16 mouse cellular contexts compared by ENCODE assay signal in the genomic region with DNA sequence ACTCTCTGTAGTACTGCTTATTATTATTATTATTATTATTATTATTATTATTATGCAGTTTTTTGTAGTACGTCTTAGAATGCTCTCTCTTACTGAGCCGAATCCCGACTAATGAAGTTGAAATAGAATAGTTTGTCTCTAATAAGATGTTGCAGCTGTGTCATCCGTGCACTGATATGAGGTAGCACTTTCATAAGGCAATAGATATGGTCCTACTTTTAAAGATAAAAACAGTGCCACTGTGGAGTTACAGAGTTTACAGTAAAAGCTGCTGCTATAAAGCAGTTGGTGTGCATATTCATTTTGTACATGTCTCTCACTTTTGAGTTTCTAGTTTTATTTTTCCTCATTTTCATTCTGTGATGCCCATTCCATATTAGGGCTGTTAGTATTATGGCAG.
"Had no signal": no experiment of that assay in that cellular context is flagged by ENCODE, and none has a peak within 500 bp of the region (broad histone marks: within the 10 kb centered on the region; RNA-seq: fewer than 3 reads in every experiment).

No protein-coding gene starts in this region.

- H3K36me3 ChIP-seq: neural tube, embryonic 13.5 days; neural tube, embryonic 15.5 days; stomach, embryonic 15.5 days had no signal

- DNase-seq: retina, postnatal 1 day; right cerebral cortex, adult 18-20 months; right cerebral cortex, postnatal 14 days; right cerebral cortex, postnatal 25 days; right cerebral cortex, postnatal 4 days; spleen, adult 18-20 months; thymus, adult 18-20 months; thymus, adult 2 months; thymus, postnatal 14 days; thymus, postnatal 25 days; thymus, postnatal 36 days; thymus, postnatal 4 days had no signal

- H3K9me3 ChIP-seq: neural tube, embryonic 13.5 days; neural tube, embryonic 15.5 days; stomach, embryonic 15.5 days had no signal

- H3K27ac ChIP-seq: neural tube, embryonic 13.5 days; neural tube, embryonic 15.5 days; stomach, embryonic 15.5 days; stomach, postnatal 0 days had no signal

- H3K4me1 ChIP-seq: neural tube, embryonic 15.5 days; stomach, embryonic 15.5 days had no signal

- H3K4me2 ChIP-seq: neural tube, embryonic 13.5 days; neural tube, embryonic 15.5 days; stomach, embryonic 15.5 days had no signal

- H3K4me3 ChIP-seq: neural tube, embryonic 13.5 days; neural tube, embryonic 15.5 days; stomach, embryonic 15.5 days had no signal

- H3K9ac ChIP-seq: neural tube, embryonic 13.5 days; neural tube, embryonic 15.5 days; stomach, embryonic 15.5 days had no signal

- H3K27me3 ChIP-seq: neural tube, embryonic 13.5 days; neural tube, embryonic 15.5 days; stomach, embryonic 15.5 days had no signal
